Mouse (Mus musculus): ENCODE measurements around the gene Gm13119. TPM values are rescaled to one million over a fixed set of nuclear protein-coding genes. Genes with fewer than 3 reads are reported as not detected.
"Not testable (repeated sequence)": the region's sequence is repeated elsewhere in the genome, so short reads cannot be mapped to it uniquely, and the experiment has no call there.

Gm13119 gene
- total RNA-seq (2014; rRNA removed) (not detected in 2 replicates), polyA plus RNA-seq (2015; fragmentation: Nextera tagmentation; extraction: Ambion mirVana) (not detected in 2 replicates)

- WGBS = 90% methylated on average over 3 of the region's 3 CpGs
- not testable (repeated sequence) for H3K9ac ChIP-seq; ATAC-seq; H3K27ac ChIP-seq (ENCODE audit: low read depth, low read length); H3K36me3 ChIP-seq (ENCODE audit: insufficient read depth); H3K4me3 ChIP-seq (ENCODE audit: low read depth, low read length); H3K4me1 ChIP-seq (ENCODE audit: insufficient read depth); H3K9me3 ChIP-seq (ENCODE audit: low read length); H3K27me3 ChIP-seq (ENCODE audit: insufficient read depth, low read length); DNase-seq; H3K4me2 ChIP-seq (ENCODE audit: low read depth)
These were observed at the start of gene Gm13119 for GRCm38 (mm10) chr4:144357642-144358041. TSS of gene Gm13119 (plus strand) at chr4:144357942.

- not testable (repeated sequence) for H3K27ac ChIP-seq (ENCODE audit: low read depth, low read length); H3K9me3 ChIP-seq (ENCODE audit: low read length); H3K9ac ChIP-seq; H3K4me3 ChIP-seq (ENCODE audit: low read depth, low read length); DNase-seq; ATAC-seq; H3K4me2 ChIP-seq (ENCODE audit: low read depth); H3K4me1 ChIP-seq (ENCODE audit: insufficient read depth); H3K27me3 ChIP-seq (ENCODE audit: insufficient read depth, low read length); H3K36me3 ChIP-seq (ENCODE audit: insufficient read depth)
- 75% methylated on average over 2 of the region's 2 CpGs for WGBS
These were observed 44.9 kb upstream of the Gm13119 start for GRCm38 (mm10) chr4:144312666-144313460.

DNA sequence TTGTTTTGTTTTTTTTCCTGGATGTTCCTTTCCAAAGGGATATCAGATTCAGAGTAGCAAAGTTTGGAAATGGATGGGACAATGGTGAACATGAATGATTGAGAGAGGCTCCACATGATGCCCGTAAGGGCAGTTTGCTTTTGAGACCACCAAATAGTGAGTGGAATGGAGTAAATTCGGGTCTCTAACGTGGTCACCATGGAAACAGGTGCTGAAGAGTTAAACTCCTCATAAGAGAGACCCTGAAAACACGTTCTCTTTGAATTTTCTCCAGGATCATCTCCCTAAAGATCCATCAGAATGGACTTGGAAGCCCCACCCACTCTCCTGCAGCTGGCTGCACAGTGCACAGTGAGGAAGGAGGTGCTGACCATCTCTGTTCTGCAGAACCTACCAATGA is 27.8 kb upstream of the Gm13119 start, which contains the start of gene Gm13128:
Gene Gm13128 (plus strand): TSS at position 301 of the 400 bp plus-strand sequence.
- not testable (repeated sequence) for H3K9ac ChIP-seq; H3K36me3 ChIP-seq (ENCODE audit: insufficient read depth); H3K9me3 ChIP-seq (ENCODE audit: low read length); DNase-seq; H3K4me1 ChIP-seq (ENCODE audit: insufficient read depth); H3K4me2 ChIP-seq (ENCODE audit: low read depth); H3K4me3 ChIP-seq (ENCODE audit: low read depth, low read length); H3K27me3 ChIP-seq (ENCODE audit: insufficient read depth, low read length); ATAC-seq; H3K27ac ChIP-seq (ENCODE audit: low read depth, low read length)
- 61% methylated on average over 4 of the region's 4 CpGs for WGBS

GRCm38 (mm10) chr4:144335856-144336255 is 21.9 kb upstream of the Gm13119 start:
- H3K4me3 ChIP-seq (ENCODE audit: low read depth, low read length); ATAC-seq; DNase-seq; H3K9ac ChIP-seq; H3K4me2 ChIP-seq (ENCODE audit: low read depth); H3K27ac ChIP-seq (ENCODE audit: low read depth, low read length); H3K4me1 ChIP-seq (ENCODE audit: insufficient read depth); H3K9me3 ChIP-seq (ENCODE audit: low read length); H3K27me3 ChIP-seq (ENCODE audit: insufficient read depth, low read length); H3K36me3 ChIP-seq (ENCODE audit: insufficient read depth): not testable (repeated sequence)
- WGBS = 88% methylated on average over 2 of the region's 3 CpGs

DNA sequence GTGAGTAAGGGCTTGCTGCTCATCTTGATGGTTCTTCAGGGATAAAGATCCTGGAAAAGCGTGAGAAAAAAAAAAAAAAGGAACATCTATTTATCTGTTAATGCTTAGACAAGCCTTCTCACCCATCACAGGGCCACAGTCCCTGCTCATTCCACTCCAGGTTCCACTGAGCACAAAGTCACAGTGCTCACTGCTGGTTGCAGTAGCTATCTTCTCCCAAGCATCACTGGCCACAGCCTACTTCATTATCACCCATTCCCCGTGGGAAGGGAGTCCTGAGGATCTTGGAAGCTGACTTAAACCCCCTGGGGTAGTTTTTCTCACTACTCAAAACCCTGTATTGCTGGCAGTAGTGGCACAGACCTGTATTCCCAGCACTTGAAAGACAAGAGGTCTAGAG is 20.2 kb downstream of the Gm13119 start, which contains the start of gene Pramef20:
Gene Pramef20 (minus strand): TSS at position 23 of the 400 bp plus-strand sequence.
- Histone ChIP-seq H3K36me3 (ENCODE audit: insufficient read depth) (no peaks in the 10 kb centered on the region), H3K27ac (ENCODE audit: low read depth, low read length) (no peak within 1 kb of the TSS), H3K27me3 (ENCODE audit: insufficient read depth, low read length) (no peaks in the 10 kb centered on the region), H3K9ac (no peak within 1 kb of the TSS), H3K4me2 (ENCODE audit: low read depth) (no peak within 1 kb of the TSS), H3K4me1 (ENCODE audit: insufficient read depth) (no peaks in the 10 kb centered on the region), H3K9me3 (ENCODE audit: low read length) (peaks cover 42% of the 10 kb centered on the region; the same call in 1 of the 2 replicates), H3K4me3 (ENCODE audit: low read depth, low read length) (no peak within 1 kb of the TSS)
- 50% methylated on average over 2 of the region's 2 CpGs for WGBS
- ATAC-seq (no peak), DNase-seq (no peak)
- no peak for TF ChIP-seq CTCF (IDR thresholded peaks at IDR 0.05; ENCODE audit: low read depth)

- 49% methylated on average over 3 of the region's 3 CpGs for WGBS
- no peaks in the 10 kb centered on the region for H3K4me1 ChIP-seq (ENCODE audit: insufficient read depth)
These were observed 38.6 kb downstream of the Gm13119 start for GRCm38 (mm10) chr4:144396316-144396715.

DNA sequence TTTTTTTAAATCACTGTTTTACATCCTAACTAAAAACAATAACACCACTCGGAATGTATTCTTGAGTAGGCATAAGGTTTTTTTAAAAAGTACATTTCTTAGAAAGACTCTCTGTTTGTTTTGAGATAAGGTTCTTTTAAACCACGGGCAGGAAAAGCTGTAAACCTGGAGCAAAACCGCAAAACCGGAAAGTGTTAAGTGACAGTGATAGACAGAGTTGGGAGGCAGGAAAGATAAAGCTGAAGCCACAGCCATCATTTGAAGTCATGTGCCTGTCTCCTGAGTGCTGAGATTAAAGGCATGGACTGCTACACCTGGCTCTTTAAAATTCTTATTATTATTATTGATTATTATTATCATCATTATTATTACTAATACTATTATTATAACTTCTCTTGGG is 45.0 kb downstream of the Gm13119 start:
- ATAC-seq = no peak
- 91% methylated on average over 4 of the region's 4 CpGs for WGBS

More at GRCm38 (mm10) chr4:144396316-144396715, 38.6 kb downstream of the Gm13119 start:
- Histone ChIP-seq H3K27ac (ENCODE audit: low read depth, low read length) (no peak overlapping the region), H3K27me3 (ENCODE audit: insufficient read depth, low read length) (no peaks in the 10 kb centered on the region), H3K9ac (no peak overlapping the region), H3K4me2 (ENCODE audit: low read depth) (no peak overlapping the region), H3K4me3 (ENCODE audit: low read depth, low read length) (no peak overlapping the region), H3K9me3 (ENCODE audit: low read length) (peaks cover 34% of the 10 kb centered on the region), H3K36me3 (ENCODE audit: insufficient read depth) (no peaks in the 10 kb centered on the region)
- DNase-seq = no peak
- no peak for ATAC-seq
- TF ChIP-seq CTCF (IDR thresholded peaks at IDR 0.05; ENCODE audit: low read depth) = no peak

More for the DNA sequence above, 45.0 kb downstream of the Gm13119 start:
- Histone ChIP-seq H3K9ac (no peak overlapping the region), H3K4me2 (ENCODE audit: low read depth) (no peak overlapping the region), H3K4me1 (ENCODE audit: insufficient read depth) (no peaks in the 10 kb centered on the region), H3K4me3 (ENCODE audit: low read depth, low read length) (no peak overlapping the region), H3K27ac (ENCODE audit: low read depth, low read length) (no peak overlapping the region), H3K36me3 (ENCODE audit: insufficient read depth) (no peaks in the 10 kb centered on the region), H3K9me3 (ENCODE audit: low read length) (peaks cover 7% of the 10 kb centered on the region; the same call in 1 of the 2 replicates), H3K27me3 (ENCODE audit: insufficient read depth, low read length) (no peaks in the 10 kb centered on the region)
- no peak for TF ChIP-seq CTCF (IDR thresholded peaks at IDR 0.05; ENCODE audit: low read depth)
- no peak for DNase-seq

All from forebrain, postnatal 0 days (tissue).